Mouse (Mus musculus) left cerebral cortex, adult 8-10 months (tissue): ENCODE measurements around the gene 9930021J03Rik. TPM values are rescaled to one million over a fixed set of nuclear protein-coding genes. Genes with fewer than 3 reads are reported as not detected.

Experiments used
- DNase-seq, 2 experiments: peaks; one replicate each; pipeline ENCODE4 v3.0.0; 2022; ENCODE audit warnings: low spot score in 2 of 2
- total RNA-seq, 4 experiments: library from RNA; stranded (reverse); gene quantifications; 2 replicates each; pipeline ENCODE4 v1.2.4; 2022

9930021J03Rik gene
- total RNA-seq, 4 experiments from 2014 or later = 36.1 to 44.9 (median 40.3) TPM

DNA sequence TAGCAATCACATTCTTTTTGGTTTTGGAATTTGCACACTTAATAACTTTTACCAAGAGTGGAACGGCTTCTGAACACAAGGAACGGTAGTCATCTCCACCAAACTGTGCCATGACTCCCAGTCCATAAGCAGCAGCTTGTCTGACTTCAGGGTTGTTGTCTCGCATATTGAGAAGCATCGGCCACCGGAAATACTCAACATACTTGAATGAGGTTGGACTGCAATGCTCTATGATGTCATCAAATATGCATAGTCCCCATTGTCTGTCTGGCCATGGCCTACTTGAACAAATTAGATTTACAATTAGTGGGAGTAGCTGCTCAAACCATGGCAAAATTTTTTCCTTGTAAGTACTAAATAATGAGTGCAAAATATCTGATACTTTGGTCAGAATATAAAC is 4.2 kb upstream of the 9930021J03Rik start:
- no peak for DNase-seq

- DNase-seq = peak; percentile 15 to 47
Measured at GRCm38 (mm10) chr19:29805101-29805916, 480 bp downstream of the 9930021J03Rik start.

DNA sequence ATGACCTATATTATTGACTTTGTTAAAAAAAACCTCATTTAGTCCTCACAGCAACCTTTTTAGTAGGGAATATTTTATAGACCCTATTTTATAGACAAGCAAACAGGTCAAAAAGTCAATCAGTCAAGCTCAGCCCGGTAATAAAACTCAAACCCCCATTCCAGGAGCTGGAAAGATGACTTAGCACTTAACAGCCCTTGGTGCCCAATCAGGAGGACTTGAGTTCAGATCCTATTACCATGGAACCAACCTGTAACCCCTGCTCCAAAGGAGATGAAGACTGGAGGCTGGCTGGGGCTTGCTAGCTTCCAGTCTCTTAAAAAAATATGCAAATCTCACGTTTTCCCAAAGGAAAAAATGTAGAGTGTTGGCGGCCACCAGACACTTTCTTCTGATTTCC is 1.8 kb downstream of the 9930021J03Rik start:
- no peak for DNase-seq

- DNase-seq = no peak
Measured at GRCm38 (mm10) chr19:29797371-29797770, 8.4 kb downstream of the 9930021J03Rik start.

DNA sequence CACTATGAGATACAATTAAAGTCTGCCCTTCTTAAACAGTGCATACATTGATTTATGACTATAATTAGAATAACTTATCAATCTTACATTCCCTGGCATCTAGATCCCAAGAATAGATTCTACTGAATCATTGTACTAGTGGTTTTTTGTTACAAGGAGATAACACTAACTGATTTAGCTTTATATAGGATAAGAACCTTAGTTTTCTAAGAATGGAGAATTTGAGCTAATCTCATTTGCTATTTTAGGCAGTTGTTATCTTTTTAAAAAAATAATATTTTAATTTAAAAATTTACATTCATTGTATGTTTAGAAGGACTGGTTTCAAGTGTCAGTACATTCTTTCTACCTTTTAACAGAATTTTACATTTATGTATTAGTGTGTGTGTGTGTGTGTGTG is 17.8 kb downstream of the 9930021J03Rik start:
- DNase-seq = no peak

DNA sequence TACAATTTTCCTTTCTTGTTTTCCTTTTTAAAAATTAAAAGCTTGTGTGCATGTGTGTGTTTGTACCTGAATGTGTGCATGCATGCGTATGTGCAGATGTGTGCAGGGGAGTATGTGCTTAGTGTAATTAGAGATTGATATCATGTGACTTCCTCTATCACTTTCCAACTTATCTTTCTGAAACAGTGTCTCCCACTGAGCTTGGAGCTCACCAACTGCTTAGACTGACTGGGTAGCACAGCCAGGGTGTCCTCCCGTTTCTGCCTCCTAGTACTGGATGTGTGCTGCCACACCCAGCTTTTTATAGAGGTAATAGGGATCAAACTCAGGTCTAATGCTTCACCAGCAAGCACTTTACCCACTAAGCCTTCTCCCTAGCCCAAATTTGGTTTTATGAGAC is 22.9 kb downstream of the 9930021J03Rik start:
- DNase-seq = no peak

DNA sequence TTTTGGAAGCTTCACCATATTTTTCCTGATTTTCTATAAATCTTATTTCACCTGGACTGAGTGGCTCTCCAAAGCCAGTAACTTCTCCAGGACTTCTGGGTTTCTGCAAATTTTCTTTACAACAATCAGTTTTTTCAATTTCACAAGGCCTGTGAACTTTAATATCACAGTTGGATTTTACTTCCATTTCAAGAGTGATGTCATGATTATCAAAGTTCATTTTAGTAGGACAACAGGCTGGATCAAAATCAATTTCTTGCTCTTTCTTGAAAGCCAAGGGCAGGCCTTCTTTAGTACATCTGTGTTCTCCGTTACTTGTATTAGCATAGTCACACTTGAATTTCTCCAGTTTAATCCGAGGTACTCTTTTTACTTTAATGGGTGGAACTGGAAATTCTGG is 51.9 kb downstream of the 9930021J03Rik start:
- no peak for DNase-seq

- no peak for DNase-seq
Measured at GRCm38 (mm10) chr19:29750994-29751393, 54.8 kb downstream of the 9930021J03Rik start.

DNA sequence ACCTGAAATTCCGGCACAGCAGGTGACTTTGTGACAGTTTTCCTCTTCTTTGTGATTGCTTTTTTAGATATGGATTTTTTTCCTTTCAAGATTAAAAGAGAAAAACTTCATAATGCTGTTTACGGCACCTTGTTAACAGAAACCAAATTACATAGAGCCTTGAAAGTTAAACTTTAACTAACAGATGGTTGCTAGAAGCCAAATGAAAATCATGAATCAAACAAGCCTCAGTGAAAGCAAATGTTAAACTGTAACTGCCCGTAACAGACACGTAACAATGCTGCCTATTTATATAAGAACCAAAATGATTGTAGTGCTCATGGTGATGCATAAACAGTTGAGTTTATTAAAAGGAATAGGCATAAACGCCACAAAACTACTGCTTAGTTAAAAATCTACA is 62.3 kb downstream of the 9930021J03Rik start:
- DNase-seq = no peak

GRCm38 (mm10) chr19:29740661-29741060 is 65.1 kb downstream of the 9930021J03Rik start:
- no peak for DNase-seq

DNA sequence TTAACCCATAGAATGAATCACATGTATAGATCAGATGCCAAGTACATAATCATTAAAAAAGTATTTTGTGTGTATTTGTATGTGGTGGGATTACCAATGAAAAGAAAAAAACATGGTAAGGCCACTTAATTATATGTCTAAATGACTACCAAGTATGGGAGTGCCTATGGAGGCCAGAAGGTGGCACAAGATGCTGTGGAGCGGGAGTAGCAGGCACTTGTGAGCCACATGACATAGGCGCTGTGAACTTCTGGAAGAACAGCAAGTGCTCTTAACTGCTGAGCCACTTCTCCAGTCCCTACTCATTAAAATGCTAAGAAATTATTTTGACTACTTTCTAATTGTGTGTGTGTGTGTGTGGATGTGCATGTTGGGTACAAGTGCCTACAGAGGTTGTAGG is 66.2 kb downstream of the 9930021J03Rik start:
- DNase-seq = no peak

- no peak for DNase-seq
Measured at GRCm38 (mm10) chr19:29735421-29735820, 70.4 kb downstream of the 9930021J03Rik start.

- no peak for DNase-seq
Measured at GRCm38 (mm10) chr19:29718476-29718875, 87.3 kb downstream of the 9930021J03Rik start.

- DNase-seq = no peak
Measured at GRCm38 (mm10) chr19:29717854-29718253, 87.9 kb downstream of the 9930021J03Rik start.

- no peak for DNase-seq
Measured at GRCm38 (mm10) chr19:29713451-29713850, 92.3 kb downstream of the 9930021J03Rik start.

GRCm38 (mm10) chr19:29709461-29709860 is 96.3 kb downstream of the 9930021J03Rik start:
- no peak for DNase-seq

DNA sequence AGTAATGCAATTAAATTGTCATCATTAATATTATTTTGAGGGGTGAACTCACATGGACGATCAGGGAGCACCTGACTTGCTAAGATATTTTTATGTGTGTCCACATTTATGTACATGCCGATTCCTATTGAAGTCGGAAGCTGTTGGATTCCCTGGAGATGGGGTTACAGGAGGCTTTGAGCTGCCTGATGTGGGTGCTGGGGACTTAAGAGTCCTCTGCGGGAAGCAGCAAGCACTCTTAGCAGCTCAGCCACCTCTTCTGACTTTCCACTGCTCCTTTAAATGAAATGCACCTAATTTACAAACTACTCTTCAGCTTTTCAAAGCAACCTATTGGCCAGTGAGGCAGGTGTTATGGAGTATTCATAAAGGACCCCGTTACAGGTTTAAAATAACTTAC is 97.3 kb downstream of the 9930021J03Rik start:
- DNase-seq = no peak

DNA sequence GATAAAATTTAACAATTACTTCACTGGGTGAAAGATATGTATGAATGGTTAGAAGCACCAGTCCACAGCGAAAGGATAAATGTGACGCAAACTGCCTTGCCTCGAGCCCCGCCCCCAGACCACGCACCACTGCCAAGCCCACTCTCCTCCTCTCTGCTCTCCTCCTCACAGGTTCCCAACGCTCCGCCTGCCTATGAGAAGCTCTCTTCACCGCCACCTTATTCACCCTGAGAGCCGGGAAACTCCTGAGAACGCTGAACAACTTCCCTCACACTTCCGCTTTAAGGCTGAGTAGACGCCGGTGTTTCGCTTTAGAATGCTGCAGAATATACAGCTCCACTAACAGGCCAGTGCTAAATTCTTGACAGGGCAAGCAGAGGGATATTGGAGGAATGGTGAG is 97.8 kb downstream of the 9930021J03Rik start:
- DNase-seq = no peak

DNA sequence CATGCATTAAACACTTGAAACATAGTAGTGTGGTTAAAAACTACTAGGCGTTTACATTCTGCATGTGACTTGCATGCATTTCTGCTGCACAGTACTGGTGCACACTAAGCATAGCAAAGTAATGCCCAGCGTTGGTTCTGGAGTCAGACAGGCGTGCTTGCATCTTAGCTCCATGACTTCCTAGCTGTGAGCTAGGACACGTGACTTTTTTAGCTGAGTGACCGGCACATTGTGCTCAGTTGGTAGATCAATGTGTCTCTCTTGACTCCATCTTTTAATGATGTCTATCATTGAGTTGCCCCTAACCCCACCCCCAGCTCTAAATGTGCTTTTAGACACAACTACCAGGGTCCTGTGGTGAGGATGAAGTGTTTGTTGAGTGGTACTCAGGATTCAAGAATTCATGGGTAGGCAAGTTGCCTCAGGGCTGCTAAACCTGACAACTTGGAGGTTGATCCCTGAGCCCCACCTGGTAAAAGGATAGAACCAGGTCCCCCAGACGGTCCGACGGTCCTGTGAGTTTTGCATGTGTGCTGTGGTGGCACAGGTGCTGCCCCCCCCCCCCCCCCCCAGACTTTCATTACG is 98.4 kb downstream of the 9930021J03Rik start:
- no peak for DNase-seq

DNA sequence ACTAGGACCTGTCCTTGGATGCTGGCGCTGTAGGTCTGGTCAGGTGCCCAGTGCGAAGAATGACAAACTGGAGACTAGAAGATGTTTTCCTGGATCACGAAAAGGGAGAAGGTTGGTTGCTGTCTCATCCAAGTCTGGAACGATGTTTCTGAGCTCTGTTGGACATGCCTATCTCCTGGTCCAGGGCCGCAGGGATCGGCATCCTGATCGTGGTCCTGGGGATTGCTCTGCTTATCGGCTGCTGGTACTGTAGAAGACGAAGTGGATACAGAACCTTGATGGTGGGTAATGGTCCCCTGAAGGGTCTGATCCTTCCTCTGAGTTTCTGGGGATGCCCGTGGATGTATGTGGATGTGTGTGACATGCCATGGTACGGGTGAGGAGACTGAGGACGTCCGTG is 101.4 kb downstream of the 9930021J03Rik start:
- no peak for DNase-seq

DNA sequence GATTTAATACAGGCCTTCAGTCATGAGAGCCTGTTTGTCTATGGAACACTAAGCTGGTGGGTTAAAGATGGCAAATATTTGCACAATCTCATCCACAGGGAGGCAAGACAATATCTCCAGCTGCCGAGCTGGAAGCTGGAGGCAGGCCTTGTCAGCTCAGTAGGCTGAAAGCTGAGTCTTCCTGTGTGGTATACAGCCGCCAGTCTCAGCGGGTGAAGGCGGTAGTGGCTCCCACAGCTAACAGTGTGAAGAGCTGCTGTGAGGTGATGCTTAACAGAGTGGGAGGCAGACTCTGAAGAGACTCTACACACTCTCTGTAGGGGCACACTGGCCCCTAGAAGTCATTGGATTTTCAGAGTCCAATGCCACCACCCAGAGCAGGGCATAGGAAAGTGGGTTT is 104.1 kb downstream of the 9930021J03Rik start:
- peak in 1 of 2 experiments; percentile 22 for DNase-seq

DNA sequence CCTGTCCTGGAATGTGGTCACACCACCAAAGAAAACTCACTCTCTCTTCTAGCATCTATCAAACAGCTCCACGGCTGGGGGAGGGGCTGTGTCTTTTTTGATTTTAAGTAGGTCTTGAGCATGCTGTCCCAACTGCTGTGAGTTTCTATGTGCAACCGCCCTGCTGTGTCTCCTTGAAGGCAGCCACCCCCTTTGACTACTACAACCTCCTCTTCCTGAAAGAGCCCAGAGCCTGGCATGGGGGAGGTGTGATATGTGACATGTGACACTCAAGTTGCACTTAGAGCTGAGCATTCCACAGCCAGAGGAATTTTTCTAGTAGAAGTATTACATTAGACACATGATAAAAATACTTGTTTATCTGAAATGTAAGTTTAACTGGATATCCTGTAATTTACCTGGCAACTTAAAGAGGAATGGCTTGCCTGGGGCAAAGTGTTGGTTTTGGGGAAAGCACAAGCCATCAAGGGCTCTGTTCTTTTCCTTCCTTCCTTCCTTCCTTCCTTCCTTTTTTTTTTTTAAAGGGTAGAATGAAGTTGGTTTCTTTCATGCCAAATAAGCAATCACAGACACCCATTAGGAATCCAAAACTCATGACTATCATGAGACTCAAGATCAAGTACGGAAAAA is 108.4 kb downstream of the 9930021J03Rik start, which contains the start of gene Mlana:
Gene Mlana (plus strand): TSS at position 580 of the 630 bp plus-strand sequence.
- DNase-seq = no peak
